Mouse (Mus musculus): Measurements from ENCODE around the gene Ube2j2. TPM values are rescaled to one million over a fixed set of nuclear protein-coding genes. Genes with fewer than 3 reads are reported as not detected.
A peak's percentile ranks its signal among the peaks of the same experiment; 100 is the strongest.

Gene Ube2j2
- polyA plus RNA-seq, 1 experiment from 2014 or later: 121 TPM

DNA sequence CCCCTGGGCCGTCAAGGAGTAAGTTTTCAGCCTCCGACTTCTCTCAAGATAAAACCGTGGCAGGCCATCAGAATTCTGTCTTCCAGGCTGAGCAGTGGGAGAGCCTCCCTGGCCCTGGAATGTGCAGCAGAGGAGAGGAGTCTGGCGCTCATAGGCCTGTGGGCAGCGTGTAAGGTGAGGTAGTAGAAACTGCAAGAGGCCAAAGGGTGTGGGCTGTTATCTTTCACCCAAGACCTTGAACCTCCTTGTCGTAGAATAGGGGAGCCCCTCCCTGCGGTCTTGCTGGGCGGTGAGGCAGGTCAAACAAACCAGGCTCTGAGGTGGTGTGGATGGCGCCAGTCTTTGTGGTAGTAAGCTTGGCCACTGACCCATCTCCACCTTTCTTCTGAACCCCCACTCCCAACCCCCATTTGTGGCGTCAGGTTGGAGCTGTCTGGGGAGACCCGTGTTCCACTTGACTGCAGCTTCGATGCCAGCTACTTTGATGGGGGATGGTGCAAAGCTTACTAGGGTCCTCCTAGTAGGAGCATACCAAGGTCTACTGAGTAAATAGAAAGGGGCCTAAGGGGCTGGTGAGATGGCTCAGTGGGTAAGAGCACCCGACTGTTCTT lies 25.5 kb downstream of the Ube2j2 start:
- no peak for ATAC-seq (ENCODE audit: low read depth)
- H3K27me3 ChIP-seq: no peaks in the 10 kb centered on the region
- no peak overlapping the region for H3K9ac ChIP-seq
- no peaks in the 10 kb centered on the region for H3K4me1 ChIP-seq (replicated peaks)
- H3K4me2 ChIP-seq: no peak overlapping the region
- H3K9me3 ChIP-seq: no peaks in the 10 kb centered on the region
- peaks cover 27% of the 10 kb centered on the region for H3K36me3 ChIP-seq
- no peak overlapping the region for H3K27ac ChIP-seq (replicated peaks)
- WGBS: 85% methylated on average over 13 of the region's 13 CpGs
- no peak overlapping the region for H3K4me3 ChIP-seq

DNA sequence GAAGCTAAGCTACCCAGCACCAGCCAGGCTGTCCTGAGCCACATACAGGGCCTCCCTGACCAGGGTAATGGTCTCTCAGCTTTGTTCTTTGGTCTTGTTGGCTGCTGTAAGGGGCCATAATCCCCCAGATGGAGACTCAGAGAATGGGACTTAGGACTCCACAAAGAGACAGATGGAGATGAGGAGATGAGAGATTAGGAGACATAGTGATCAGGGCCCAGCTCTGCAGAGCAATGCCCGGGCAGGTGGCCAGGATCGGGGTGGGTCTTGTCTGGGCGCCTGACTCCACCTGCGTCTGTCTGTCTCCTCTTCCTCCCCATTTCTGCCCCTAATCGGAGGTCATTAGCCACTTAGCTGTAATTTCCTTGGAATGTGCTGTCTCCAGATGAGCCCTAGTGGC lies 26.7 kb downstream of the Ube2j2 start:
- H3K9ac ChIP-seq: no peak overlapping the region
- no peaks in the 10 kb centered on the region for H3K27me3 ChIP-seq
- H3K36me3 ChIP-seq: peaks cover 16% of the 10 kb centered on the region
- H3K9me3 ChIP-seq: no peaks in the 10 kb centered on the region
- WGBS: 78% methylated on average over 5 of the region's 5 CpGs
- no peak overlapping the region for H3K4me2 ChIP-seq
- no peak overlapping the region for H3K4me3 ChIP-seq
- ATAC-seq (ENCODE audit: low read depth): no peak
- H3K4me1 ChIP-seq (replicated peaks): no peaks in the 10 kb centered on the region
- no peak overlapping the region for H3K27ac ChIP-seq (replicated peaks)

- H3K27me3 ChIP-seq: no peaks in the 10 kb centered on the region
- H3K36me3 ChIP-seq: no peaks in the 10 kb centered on the region
- H3K9me3 ChIP-seq: peaks cover 2% of the 10 kb centered on the region; the same call in 1 of the 2 replicates
- 65% methylated on average over 6 of the region's 6 CpGs for WGBS
- no peak for ATAC-seq (ENCODE audit: low read depth)
- no peaks in the 10 kb centered on the region for H3K4me1 ChIP-seq (replicated peaks)
- H3K4me2 ChIP-seq: no peak overlapping the region
- H3K27ac ChIP-seq (replicated peaks): no peak overlapping the region
- no peak overlapping the region for H3K9ac ChIP-seq
- H3K4me3 ChIP-seq: no peak overlapping the region
Observed at GRCm38 (mm10) chr4:155972651-155973050, 29.0 kb downstream of the Ube2j2 start.

DNA sequence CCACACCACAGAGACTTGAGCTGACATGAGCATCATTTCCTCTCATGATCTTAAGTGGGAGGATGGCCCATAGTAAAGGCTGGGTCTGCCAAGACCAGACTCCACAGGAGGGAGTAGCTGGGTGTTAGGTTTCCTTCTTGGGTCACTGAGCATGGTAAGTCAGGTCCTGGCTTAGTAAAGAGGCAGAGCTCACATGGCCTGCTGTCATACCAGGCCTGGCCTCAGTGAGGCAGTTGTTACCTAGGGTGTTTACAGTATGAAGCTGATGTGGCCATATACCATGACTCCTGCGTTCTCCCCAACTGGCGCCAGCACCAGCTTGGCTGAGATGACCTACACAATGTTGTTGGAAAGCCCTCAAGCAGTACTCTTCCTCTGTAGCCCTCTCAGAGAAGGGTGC lies 29.6 kb downstream of the Ube2j2 start:
- H3K27ac ChIP-seq (replicated peaks): no peak overlapping the region
- H3K4me1 ChIP-seq (replicated peaks): no peaks in the 10 kb centered on the region
- peaks cover 2% of the 10 kb centered on the region; the same call in 1 of the 2 replicates for H3K9me3 ChIP-seq
- no peaks in the 10 kb centered on the region for H3K36me3 ChIP-seq
- no peak for ATAC-seq (ENCODE audit: low read depth)
- no peak overlapping the region for H3K4me2 ChIP-seq
- no peak overlapping the region for H3K9ac ChIP-seq
- no peak overlapping the region for H3K4me3 ChIP-seq
- H3K27me3 ChIP-seq: no peaks in the 10 kb centered on the region
- WGBS: 77% methylated on average over 2 of the region's 2 CpGs

DNA sequence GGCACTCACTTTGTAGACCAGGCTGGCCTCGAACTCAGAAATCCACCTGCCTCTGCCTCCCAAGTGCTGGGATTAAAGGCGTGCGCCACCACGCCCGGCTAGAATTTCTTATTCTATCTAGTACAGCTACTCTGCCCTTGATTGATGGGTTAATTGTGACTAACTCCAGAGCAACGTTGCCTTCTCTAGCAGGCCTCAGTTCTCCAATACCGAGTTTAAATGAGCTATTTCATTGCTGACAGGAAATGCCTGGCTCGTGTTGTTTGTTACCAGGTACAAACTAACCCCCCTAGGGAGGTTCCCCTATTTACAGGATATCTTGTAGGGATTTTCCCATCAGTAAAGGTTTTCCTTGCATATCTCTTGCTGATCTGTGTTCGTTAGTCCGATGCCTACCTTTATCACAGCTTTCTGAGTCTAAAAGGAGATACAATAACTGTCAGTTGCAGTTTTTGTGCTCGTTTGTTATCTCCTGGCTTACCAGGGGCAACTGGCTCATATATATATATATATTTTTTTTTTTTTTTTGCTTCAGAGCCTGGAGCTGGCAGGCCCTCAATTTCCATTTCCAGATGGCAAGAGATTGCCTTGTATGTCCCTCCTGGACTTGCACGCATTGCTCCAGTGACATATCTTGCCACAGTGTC lies 37.9 kb downstream of the Ube2j2 start:
- H3K36me3 ChIP-seq: no peaks in the 10 kb centered on the region
- H3K4me2 ChIP-seq: no peak overlapping the region
- WGBS: 79% methylated on average over 12 of the region's 12 CpGs
- no peak overlapping the region for H3K27ac ChIP-seq (replicated peaks)
- H3K4me1 ChIP-seq (replicated peaks): 0 out of 2 replicates have a peak, but pooled peaks cover 8% of the 10 kb centered on the region
- H3K9me3 ChIP-seq: peaks cover 2% of the 10 kb centered on the region; the same call in 1 of the 2 replicates
- H3K27me3 ChIP-seq: no peaks in the 10 kb centered on the region
- ATAC-seq (ENCODE audit: low read depth): no peak
- H3K9ac ChIP-seq: no peak overlapping the region
- H3K4me3 ChIP-seq: no peak overlapping the region

- H3K9me3 ChIP-seq: no peaks in the 10 kb centered on the region
- no peak overlapping the region for H3K27ac ChIP-seq (replicated peaks)
- ATAC-seq (ENCODE audit: low read depth): no peak
- H3K4me1 ChIP-seq (replicated peaks): 0 out of 2 replicates have a peak, but pooled peaks cover 8% of the 10 kb centered on the region
- no peak overlapping the region for H3K9ac ChIP-seq
- H3K4me2 ChIP-seq: no peak overlapping the region
- H3K27me3 ChIP-seq: no peaks in the 10 kb centered on the region
- no peak overlapping the region for H3K4me3 ChIP-seq
- WGBS: 16% methylated on average over 2 of the region's 2 CpGs
- H3K36me3 ChIP-seq: no peaks in the 10 kb centered on the region
Observed at GRCm38 (mm10) chr4:155983788-155984187, 40.2 kb downstream of the Ube2j2 start.

DNA sequence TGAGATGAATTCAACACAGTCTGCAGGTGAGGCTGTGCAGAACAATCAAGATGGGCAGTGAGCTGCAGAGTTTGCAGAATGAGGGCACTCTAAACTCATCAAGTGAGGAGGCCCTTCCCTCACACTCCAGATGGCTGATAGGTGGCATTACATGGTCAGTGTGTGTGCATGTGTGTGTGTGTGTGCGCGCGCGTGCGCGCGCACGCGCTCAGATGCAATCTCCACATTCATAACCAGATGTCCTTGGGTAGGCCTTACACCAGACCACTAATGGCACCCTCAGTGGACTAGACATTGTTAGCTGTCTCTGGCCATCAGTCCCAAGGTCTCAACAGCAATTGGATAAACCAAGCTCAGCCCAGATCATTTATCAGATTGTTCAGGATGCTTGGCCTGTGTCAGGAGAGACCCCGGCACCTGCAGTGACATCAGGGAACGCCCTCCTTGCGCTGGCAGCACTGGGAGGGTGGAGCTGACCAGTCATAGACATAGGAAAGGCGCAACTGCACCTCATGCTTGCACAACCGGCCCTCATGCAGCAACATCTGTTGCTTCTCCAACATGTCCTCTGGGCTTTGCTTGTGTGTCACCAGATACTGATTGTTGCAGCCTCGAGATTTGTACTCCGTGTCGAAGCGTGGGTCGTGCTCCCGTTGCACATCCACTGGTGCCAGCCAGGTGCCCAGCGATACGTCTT lies 47.7 kb downstream of the Ube2j2 start:
- Histone ChIP-seq H3K36me3 (peaks cover 4% of the 10 kb centered on the region; the same call in 1 of the 2 replicates), H3K27ac (replicated peaks) (peak overlapping the region; percentile 95), H3K4me2 (peak overlapping the region; percentile 99), H3K4me1 (replicated peaks) (peaks cover 46% of the 10 kb centered on the region), H3K4me3 (peak overlapping the region; percentile 76), H3K27me3 (no peaks in the 10 kb centered on the region), H3K9ac (peak overlapping the region; percentile 83), H3K9me3 (no peaks in the 10 kb centered on the region)
- WGBS: 90% methylated on average over 22 of the region's 22 CpGs
- 0 out of 2 replicates have a peak, but pooled peaks have one; percentile 0 for ATAC-seq (ENCODE audit: low read depth)

DNA sequence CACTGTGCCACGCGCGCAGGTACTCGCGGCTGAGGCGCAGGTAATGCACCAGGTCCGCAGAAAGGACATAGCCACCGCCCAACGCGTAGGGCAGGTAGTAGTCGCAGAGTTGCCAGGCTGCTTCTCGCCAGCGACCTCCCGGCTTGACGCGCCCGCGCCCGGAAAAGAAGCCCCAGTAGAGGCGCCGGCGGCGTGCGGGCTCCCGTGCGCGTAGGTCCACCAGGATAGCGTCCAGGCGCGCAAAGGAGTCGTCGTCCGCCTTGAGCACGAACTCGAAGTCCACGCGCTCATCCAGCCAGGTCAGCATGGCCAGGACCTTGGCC lies 48.2 kb downstream of the Ube2j2 start:
- Histone ChIP-seq H3K27ac (replicated peaks) (peak overlapping the region; percentile 95), H3K27me3 (no peaks in the 10 kb centered on the region), H3K36me3 (peaks cover 9% of the 10 kb centered on the region), H3K4me2 (peak overlapping the region; percentile 99), H3K4me1 (replicated peaks) (peaks cover 49% of the 10 kb centered on the region), H3K4me3 (peak overlapping the region; percentile 76), H3K9ac (peak overlapping the region; percentile 83), H3K9me3 (no peaks in the 10 kb centered on the region)
- peak; percentile 14; the same call in 1 of the 2 replicates for ATAC-seq (ENCODE audit: low read depth)
- 30% methylated on average over 37 of the region's 37 CpGs for WGBS

DNA sequence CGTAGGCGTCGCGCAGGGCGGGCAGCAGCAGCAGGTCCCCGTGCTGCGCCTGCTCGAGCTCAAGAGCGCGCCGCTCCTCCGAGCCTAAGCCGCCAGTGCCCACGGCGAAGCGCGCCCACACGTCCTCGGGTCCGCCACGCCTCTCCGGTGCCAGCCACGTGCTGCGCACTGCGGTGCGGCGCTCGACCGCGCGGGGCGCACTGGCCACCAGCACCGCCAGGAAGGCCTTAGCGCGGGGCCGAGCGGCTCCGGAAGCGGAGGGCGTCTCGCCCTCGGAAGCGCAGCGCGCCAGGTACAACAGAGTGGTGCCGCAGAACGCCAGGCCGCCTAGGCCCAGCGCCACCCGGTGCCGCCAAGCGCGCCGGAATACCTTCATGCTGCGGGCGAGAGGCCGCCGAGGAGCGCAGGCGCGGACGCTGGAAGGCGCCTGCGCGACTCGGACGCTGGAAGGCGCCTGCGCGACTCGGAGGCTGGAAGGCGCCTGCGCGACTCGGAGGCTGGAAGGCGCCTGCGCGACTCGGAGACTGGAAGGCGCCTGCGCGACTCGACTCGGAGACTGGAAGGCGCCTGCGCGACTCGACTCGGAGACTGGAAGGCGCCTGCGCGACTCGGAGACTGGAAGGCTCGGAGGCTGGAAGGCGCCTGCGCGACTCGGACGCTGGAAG lies 48.7 kb downstream of the Ube2j2 start, which contains the start of the genes B3galt6 and Sdf4:
B3galt6 (minus strand) TSS at position 409 of the 665 bp plus-strand sequence.
Sdf4 (plus strand) TSS at position 632 of the 665 bp plus-strand sequence.
- Histone ChIP-seq H3K4me3 (peak within 1 kb of the TSS; percentile 76), H3K36me3 (peaks cover 14% of the 10 kb centered on the region), H3K9ac (peak within 1 kb of the TSS; percentile 83), H3K27ac (replicated peaks) (peak within 1 kb of the TSS; percentile 96), H3K27me3 (no peaks in the 10 kb centered on the region), H3K4me1 (replicated peaks) (peaks cover 49% of the 10 kb centered on the region), H3K4me2 (peak within 1 kb of the TSS; percentile 99), H3K9me3 (no peaks in the 10 kb centered on the region)
- WGBS: under 1% methylated on average over 98 of the region's 99 CpGs
- peak; percentile 88 for ATAC-seq (ENCODE audit: low read depth)

- Histone ChIP-seq H3K27me3 (no peaks in the 10 kb centered on the region), H3K27ac (replicated peaks) (peak overlapping the region; percentile 96), H3K36me3 (peaks cover 21% of the 10 kb centered on the region), H3K9me3 (no peaks in the 10 kb centered on the region), H3K4me1 (replicated peaks) (peaks cover 49% of the 10 kb centered on the region), H3K4me3 (peak overlapping the region; percentile 76), H3K4me2 (peak overlapping the region; percentile 78), H3K9ac (peak overlapping the region; percentile 78)
- ATAC-seq (ENCODE audit: low read depth): peak; percentile 87
- WGBS: 0% methylated on average over 70 of the region's 70 CpGs
Observed at GRCm38 (mm10) chr4:155992906-155993547, 49.4 kb downstream of the Ube2j2 start.

DNA sequence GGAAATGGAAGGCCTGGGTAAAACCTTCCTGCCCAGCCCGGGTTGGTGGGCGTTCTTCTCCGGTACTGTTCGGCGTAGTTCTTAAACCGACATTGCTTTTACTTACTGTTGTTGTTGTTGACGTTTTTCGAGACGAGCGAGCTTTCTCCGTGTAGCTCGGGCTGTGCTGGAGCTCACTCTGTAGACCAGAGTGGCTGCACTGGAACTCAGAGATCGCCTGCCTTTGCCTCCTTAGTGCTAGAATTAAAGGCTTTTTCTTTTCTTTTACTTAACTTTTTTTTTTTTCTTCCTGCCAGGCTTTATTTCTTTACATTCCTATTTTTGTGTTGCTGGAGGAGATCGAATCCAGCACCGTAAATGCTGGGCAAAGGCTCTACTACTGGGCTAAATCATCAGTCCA lies 50.0 kb downstream of the Ube2j2 start:
- peak overlapping the region; percentile 96 for H3K27ac ChIP-seq (replicated peaks)
- H3K4me1 ChIP-seq (replicated peaks): peaks cover 49% of the 10 kb centered on the region
- no peaks in the 10 kb centered on the region for H3K9me3 ChIP-seq
- peak overlapping the region; percentile 76 for H3K4me3 ChIP-seq
- 5% methylated on average over 15 of the region's 15 CpGs for WGBS
- H3K4me2 ChIP-seq: peak overlapping the region; percentile 78
- peaks cover 26% of the 10 kb centered on the region for H3K36me3 ChIP-seq
- ATAC-seq (ENCODE audit: low read depth): no peak; the same call in 1 of the 2 replicates
- H3K9ac ChIP-seq: peak overlapping the region; percentile 78
- no peaks in the 10 kb centered on the region for H3K27me3 ChIP-seq

Measured in neural tube, embryonic 13.5 days (tissue).